Mouse (Mus musculus) small intestine, adult 2 months (tissue): ENCODE data around the gene Cpn2.

Experiments
- CTCF ChIP-seq: fragments of 200-500 bp; IDR thresholded peaks from 2 replicates; pipeline ENCODE4 v1.5.1; 2012; ENCODE audit warnings: low read depth, mild to moderate bottlenecking, control low read depth, inconsistent platforms, low read length, moderate library complexity, mixed read lengths; ENCODE audit not compliant: insufficient replicate concordance, insufficient read length; ENCODE audit errors: extremely low read depth
- POLR2A ChIP-seq: fragments of 200-500 bp; IDR thresholded peaks from 2 replicates; pipeline ENCODE4 v1.6.1; 2012; ENCODE audit warnings: low read depth, mild to moderate bottlenecking, control low read depth, inconsistent platforms, low read length, moderate library complexity

DNA sequence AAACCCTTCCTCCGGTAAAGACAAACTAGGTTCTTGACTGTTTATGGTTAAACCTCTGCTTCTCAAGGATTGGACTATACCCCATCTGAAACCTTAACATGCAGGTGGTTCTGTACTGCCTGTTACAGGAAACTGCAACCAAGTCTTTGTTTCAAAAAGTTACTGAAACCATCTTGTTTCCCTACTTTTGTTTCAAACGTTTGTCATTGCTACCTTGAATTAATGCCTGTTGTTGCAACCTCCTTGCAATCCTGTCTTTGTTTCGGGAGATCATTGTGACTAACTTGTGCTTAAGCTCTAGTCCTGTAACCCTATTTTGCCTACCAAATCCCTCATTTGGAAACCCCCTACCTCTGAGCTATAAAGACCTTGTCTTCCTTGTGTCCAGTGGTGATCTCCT is 55.3 kb downstream of the Cpn2 start:
- TF ChIP-seq POLR2A: no peak
- TF ChIP-seq CTCF: no peak
